Mouse (Mus musculus) embryonic facial prominence, embryonic 10.5 days (tissue): Measurements from ENCODE around the gene Rab31. TPM values are rescaled to one million over a fixed set of nuclear protein-coding genes. Genes with fewer than 3 reads are reported as not detected.
"Not testable (repeated sequence)": the region's sequence is repeated elsewhere in the genome, so short reads cannot be mapped to it uniquely, and the experiment has no call there.

Experiments
- DNase-seq: peaks from one replicate; pipeline ENCODE4 v3.0.0-alpha.2; 2017; ENCODE audit warnings: low spot score
- H3K27ac ChIP-seq: fragments of 300-500 bp; sonication (generic); replicated peaks from 2 replicates; pipeline ENCODE4 v1.5.1; 2016; ENCODE audit warnings: mild to moderate bottlenecking
- H3K27me3 ChIP-seq: fragments of 300-500 bp; sonication (generic); replicated peaks from 2 replicates; pipeline ENCODE4 v1.6.1; 2016; ENCODE audit warnings: low read depth, mild to moderate bottlenecking; ENCODE audit not compliant: poor library complexity, severe bottlenecking
- H3K36me3 ChIP-seq: fragments of 300-500 bp; sonication (generic); replicated peaks from 2 replicates; pipeline ENCODE4 v1.6.1; 2016; ENCODE audit warnings: mild to moderate bottlenecking, moderate library complexity
- H3K4me1 ChIP-seq: fragments of 300-500 bp; sonication (generic); 2 replicates; pipeline ENCODE4 v1.6.1; 2016
- H3K4me3 ChIP-seq: fragments of 300-500 bp; sonication (generic); 2 replicates; pipeline ENCODE4 v1.5.1; 2016; ENCODE audit warnings: mild to moderate bottlenecking, moderate library complexity
- H3K9me3 ChIP-seq: fragments of 300-500 bp; sonication (generic); 2 replicates; pipeline ENCODE4 v1.6.1; 2016; ENCODE audit warnings: mild to moderate bottlenecking
- WGBS: fragments of 180-500 bp; shearing (Covaris S2); methylation state at CpG from one replicate; pipeline ENCODE4 v1.1.7; 2016; 5-methylcytosine and 5-hydroxymethylcytosine counted together
- polyA plus RNA-seq: library from polyadenylated mRNA; unstranded; fragments of >200 nt; fragmentation: Nextera tagmentation; extraction: Ambion mirVana; gene quantifications from 2 replicates; pipeline ENCODE4 v1.2.1, GENCODE M21; 2016

Gene Rab31
- polyA plus RNA-seq, 1 experiment from 2014 or later = 58.7 TPM

DNA sequence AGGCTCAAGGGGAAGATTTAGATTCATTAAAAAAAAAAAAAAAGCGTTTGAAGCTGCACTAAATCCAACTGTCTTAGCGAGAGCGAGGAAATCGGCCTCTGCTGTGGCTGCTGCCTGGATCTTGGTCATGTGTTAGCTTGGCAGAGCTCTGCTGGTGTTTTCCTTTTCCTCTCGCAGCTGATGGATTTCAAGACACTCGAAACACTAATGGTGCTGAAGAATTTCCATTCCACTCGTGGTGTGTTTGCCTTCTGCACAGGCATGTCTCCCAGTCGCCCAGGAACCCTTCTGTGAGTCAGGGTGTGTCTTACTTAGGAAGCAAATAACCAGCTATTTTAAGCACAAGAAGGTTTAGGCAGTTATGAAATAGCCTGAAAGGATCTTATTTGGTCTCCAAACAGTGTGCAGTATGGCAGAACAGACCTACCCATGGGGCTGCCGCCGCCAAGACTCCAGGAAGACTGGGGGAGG, 129.5 kb downstream of the Rab31 start:
- no peak for DNase-seq
- WGBS = 33% methylated on average over 10 of the region's 10 CpGs
- Histone ChIP-seq H3K27me3 (no peaks in the 10 kb centered on the region), H3K27ac (no peak overlapping the region; the same call in 1 of the 2 replicates), H3K36me3 (no peaks in the 10 kb centered on the region), H3K4me1 (peaks cover 26% of the 10 kb centered on the region), H3K9me3 (no peaks in the 10 kb centered on the region), H3K4me3 (no peak overlapping the region)

DNA sequence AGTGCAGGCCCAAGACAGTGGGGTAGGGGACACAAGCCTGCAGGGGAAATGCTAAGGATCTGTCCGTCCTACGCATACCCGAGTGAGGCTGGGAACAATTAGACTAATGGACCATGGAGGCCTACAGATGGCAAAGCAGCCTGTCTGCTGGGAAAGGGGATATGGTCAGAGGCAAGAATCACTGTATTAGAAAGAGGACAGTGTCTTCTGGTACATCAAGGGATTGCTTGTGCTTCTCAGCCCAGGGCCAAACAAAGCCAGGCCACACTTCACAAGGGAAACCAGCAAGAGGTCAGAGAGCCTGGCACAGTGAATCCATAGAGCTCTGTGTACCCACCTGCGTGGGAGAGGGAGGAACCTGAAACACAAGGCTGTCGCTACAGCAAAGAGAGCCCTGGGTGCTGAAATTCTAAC, 130.0 kb downstream of the Rab31 start:
- WGBS = 30% methylated on average over 5 of the region's 5 CpGs
- DNase-seq = peak; percentile 46

GRCm38 (mm10) chr17:65641734-65642218, 130.8 kb downstream of the Rab31 start, which contains the start of gene Txndc2:
Gene Txndc2, minus strand, starts transcription at chr17:65642168.
- no peak for DNase-seq
- Histone ChIP-seq H3K27ac (peak within 1 kb of the TSS; percentile 40), H3K4me1 (peaks cover 21% of the 10 kb centered on the region), H3K9me3 (no peaks in the 10 kb centered on the region), H3K27me3 (no peaks in the 10 kb centered on the region), H3K36me3 (no peaks in the 10 kb centered on the region), H3K4me3 (no peak within 1 kb of the TSS)
- 86% methylated on average over 11 of the region's 11 CpGs for WGBS

More for the DNA sequence above, 130.0 kb downstream of the Rab31 start:
- Histone ChIP-seq H3K27me3 (no peaks in the 10 kb centered on the region), H3K4me3 (no peak overlapping the region), H3K36me3 (no peaks in the 10 kb centered on the region), H3K9me3 (no peaks in the 10 kb centered on the region), H3K27ac (peak overlapping the region; percentile 40; the same call in 1 of the 2 replicates), H3K4me1 (peaks cover 21% of the 10 kb centered on the region)

GRCm38 (mm10) chr17:65639144-65639543, 133.4 kb downstream of the Rab31 start:
- no peaks in the 10 kb centered on the region for H3K36me3 ChIP-seq
- H3K27ac ChIP-seq = no peak overlapping the region
- H3K4me3 ChIP-seq = no peak overlapping the region
- no peak for DNase-seq
- H3K27me3 ChIP-seq = no peaks in the 10 kb centered on the region
- H3K9me3 ChIP-seq = no peaks in the 10 kb centered on the region
- 90% methylated on average over 1 of the region's 1 CpGs for WGBS
- peaks cover 21% of the 10 kb centered on the region for H3K4me1 ChIP-seq

- no peaks in the 10 kb centered on the region for H3K27me3 ChIP-seq
- H3K36me3 ChIP-seq = no peaks in the 10 kb centered on the region
- DNase-seq = no peak
These were observed 136.7 kb downstream of the Rab31 start for GRCm38 (mm10) chr17:65635715-65636360.

DNA sequence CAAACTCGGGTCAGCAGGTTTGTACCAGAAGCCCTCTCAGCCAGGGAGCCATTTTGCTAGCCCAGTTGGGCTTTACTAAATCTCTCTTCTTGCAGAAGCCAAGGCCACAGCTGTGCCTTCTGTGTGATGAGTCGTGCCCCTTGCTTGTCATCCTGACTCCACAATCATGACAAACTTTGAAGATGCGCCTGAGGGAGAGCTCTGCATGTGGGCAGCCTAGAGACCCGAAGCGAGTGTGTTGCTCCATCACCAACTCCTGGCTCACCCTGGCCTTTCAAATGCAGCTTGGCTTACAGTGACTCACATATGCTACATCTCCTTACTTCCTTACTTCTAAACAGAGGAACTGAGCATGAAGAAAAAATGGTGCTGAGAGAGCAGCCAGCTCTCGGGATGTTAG, 142.6 kb downstream of the Rab31 start:
- no peak for DNase-seq
- Histone ChIP-seq H3K4me1 (no peaks in the 10 kb centered on the region), H3K27me3 (no peaks in the 10 kb centered on the region), H3K9me3 (no peaks in the 10 kb centered on the region), H3K27ac (no peak overlapping the region), H3K36me3 (no peaks in the 10 kb centered on the region), H3K4me3 (no peak overlapping the region)
- 83% methylated on average over 6 of the region's 6 CpGs for WGBS

More at GRCm38 (mm10) chr17:65635715-65636360, 136.7 kb downstream of the Rab31 start:
- WGBS = 88% methylated on average over 14 of the region's 14 CpGs
- no peak overlapping the region for H3K4me3 ChIP-seq
- no peaks in the 10 kb centered on the region for H3K4me1 ChIP-seq
- H3K27ac ChIP-seq = no peak overlapping the region
- H3K9me3 ChIP-seq = no peaks in the 10 kb centered on the region

DNA sequence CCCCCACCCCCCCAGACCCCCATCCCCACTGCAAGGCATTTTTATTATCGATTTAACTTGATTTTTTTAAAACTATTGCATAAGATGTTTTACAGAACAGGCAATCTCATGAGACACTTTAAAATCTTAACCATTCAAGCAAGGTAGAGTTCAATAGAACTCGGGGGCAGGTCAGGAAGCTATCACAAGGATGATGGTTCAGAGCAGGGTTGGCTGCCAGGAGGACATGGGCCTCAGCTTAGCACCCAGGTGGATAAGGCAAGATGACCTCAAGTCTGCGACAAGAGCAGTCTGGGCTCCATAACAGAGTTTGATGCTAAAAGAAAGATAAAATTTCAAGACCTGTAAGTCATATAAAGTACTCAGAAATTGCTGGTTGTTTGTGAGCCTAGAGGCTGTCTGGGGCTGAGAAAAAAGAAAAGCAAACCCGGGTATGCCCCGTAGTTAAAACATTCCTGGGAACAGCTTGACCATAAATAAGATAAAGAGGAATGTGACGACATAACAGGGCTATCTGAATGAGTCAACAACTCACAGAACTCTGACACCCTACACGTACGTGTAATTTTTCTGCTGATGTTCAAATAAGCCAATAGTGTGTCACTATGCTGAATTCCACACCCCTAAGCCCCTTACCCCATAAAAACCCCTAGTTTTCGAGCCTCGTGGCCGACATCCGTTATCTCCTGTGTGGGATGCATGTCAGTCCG, 143.6 kb downstream of the Rab31 start:
- WGBS = 88% methylated on average over 13 of the region's 13 CpGs
- H3K27me3 ChIP-seq, H3K4me1 ChIP-seq, H3K27ac ChIP-seq, H3K9me3 ChIP-seq, H3K4me3 ChIP-seq, DNase-seq, H3K36me3 ChIP-seq: not testable (repeated sequence)

GRCm38 (mm10) chr17:65626301-65626700, 146.3 kb downstream of the Rab31 start:
- H3K27ac ChIP-seq = no peak overlapping the region
- no peaks in the 10 kb centered on the region for H3K4me1 ChIP-seq
- H3K27me3 ChIP-seq = no peaks in the 10 kb centered on the region
- 91% methylated on average over 6 of the region's 6 CpGs for WGBS
- H3K9me3 ChIP-seq = 0 out of 2 replicates have a peak, but pooled peaks cover 5% of the 10 kb centered on the region
- DNase-seq = no peak
- no peaks in the 10 kb centered on the region for H3K36me3 ChIP-seq
- H3K4me3 ChIP-seq = no peak overlapping the region

GRCm38 (mm10) chr17:65625563-65625962, 147.0 kb downstream of the Rab31 start:
- no peaks in the 10 kb centered on the region for H3K36me3 ChIP-seq
- H3K9me3 ChIP-seq = 0 out of 2 replicates have a peak, but pooled peaks cover 5% of the 10 kb centered on the region
- H3K27me3 ChIP-seq = no peaks in the 10 kb centered on the region
- 88% methylated on average over 6 of the region's 6 CpGs for WGBS
- H3K4me3 ChIP-seq = no peak overlapping the region
- no peaks in the 10 kb centered on the region for H3K4me1 ChIP-seq
- DNase-seq = no peak
- no peak overlapping the region for H3K27ac ChIP-seq

DNA sequence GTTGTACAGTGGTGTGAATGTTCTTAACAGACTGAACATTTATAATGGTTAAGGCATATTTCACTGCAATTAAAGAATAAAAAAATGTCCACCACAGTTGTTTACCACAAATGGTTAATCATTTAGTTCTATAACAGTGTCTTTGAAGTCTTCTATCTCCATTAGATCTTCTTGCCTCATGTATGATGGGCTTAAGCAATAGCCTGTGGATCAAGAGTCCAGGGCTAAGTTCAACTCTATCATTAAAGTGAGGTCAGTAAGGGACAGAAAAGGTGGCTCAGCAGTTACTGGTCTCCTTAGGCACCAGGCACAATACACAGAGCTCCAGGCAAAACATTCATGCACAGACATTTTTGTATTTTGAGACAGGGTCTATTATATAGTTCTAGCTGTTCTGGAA, 149.4 kb downstream of the Rab31 start:
- DNase-seq = no peak

GRCm38 (mm10) chr17:65618431-65618830, 154.1 kb downstream of the Rab31 start:
- Histone ChIP-seq H3K27me3 (no peaks in the 10 kb centered on the region), H3K9me3 (no peaks in the 10 kb centered on the region), H3K4me3 (no peak overlapping the region), H3K4me1 (peaks cover 7% of the 10 kb centered on the region), H3K27ac (no peak overlapping the region), H3K36me3 (no peaks in the 10 kb centered on the region)
- no peak for DNase-seq
- 95% methylated on average over 2 of the region's 2 CpGs for WGBS

More for the DNA sequence above, 149.4 kb downstream of the Rab31 start:
- Histone ChIP-seq H3K4me1 (no peaks in the 10 kb centered on the region), H3K27me3 (no peaks in the 10 kb centered on the region), H3K9me3 (0 out of 2 replicates have a peak, but pooled peaks cover 5% of the 10 kb centered on the region), H3K4me3 (no peak overlapping the region), H3K36me3 (no peaks in the 10 kb centered on the region), H3K27ac (no peak overlapping the region)

DNA sequence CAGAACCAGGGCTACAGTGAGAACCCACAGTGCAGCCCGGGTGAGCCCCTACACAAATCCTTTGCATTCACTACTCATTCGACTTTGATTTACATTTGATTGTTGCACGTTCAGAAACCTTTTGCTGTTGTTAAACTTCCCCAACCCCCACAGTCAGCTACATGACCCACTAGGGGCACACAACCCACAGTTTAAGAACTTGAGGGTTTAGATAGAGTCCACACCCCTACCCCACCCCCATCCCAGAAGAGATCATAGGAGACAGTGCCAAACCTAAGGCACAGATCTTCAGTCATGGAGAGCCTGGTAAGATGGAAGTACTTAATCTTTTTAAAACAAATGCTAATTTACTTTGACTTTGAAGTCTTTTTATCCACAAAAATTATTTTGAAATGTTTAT, 156.9 kb downstream of the Rab31 start:
- Histone ChIP-seq H3K27me3 (no peaks in the 10 kb centered on the region), H3K4me3 (no peak overlapping the region), H3K4me1 (peaks cover 20% of the 10 kb centered on the region), H3K36me3 (no peaks in the 10 kb centered on the region), H3K9me3 (no peaks in the 10 kb centered on the region), H3K27ac (no peak overlapping the region)
- DNase-seq = no peak
- WGBS = 50% methylated on average over 3 of the region's 3 CpGs

- Histone ChIP-seq H3K9me3 (no peaks in the 10 kb centered on the region), H3K4me3 (peak overlapping the region; percentile 96), H3K27ac (peak overlapping the region; percentile 98), H3K4me1 (peaks cover 25% of the 10 kb centered on the region), H3K27me3 (no peaks in the 10 kb centered on the region), H3K36me3 (peaks cover 3% of the 10 kb centered on the region)
- WGBS = 1% methylated on average over 9 of the region's 9 CpGs
- no peak for DNase-seq
These were observed 158.1 kb downstream of the Rab31 start for GRCm38 (mm10) chr17:65614431-65614830.
